Mouse (Mus musculus) MEL (cell line): ENCODE results near the gene Rfx4. TPM values are rescaled to one million over a fixed set of nuclear protein-coding genes. Genes with fewer than 3 reads are reported as not detected.

Source experiments
- DNase-seq: peaks from one replicate; pipeline ENCODE4 v3.0.0; 2011; ENCODE audit warnings: low read depth, low spot score
- H3K27ac ChIP-seq: 2 replicates; pipeline ENCODE4 v1.5.1; 2012; ENCODE audit warnings: low read depth, mild to moderate bottlenecking, control low read depth, low read length, moderate library complexity; ENCODE audit not compliant: control insufficient read depth
- H3K27me3 ChIP-seq, 2 experiments: fragments of 150-350 bp in 1 of 2; sonication (generic) in 1 of 2; 2 replicates each; pipeline ENCODE4 v1.6.1; 2012; ENCODE audit warnings: low read length in 2 of 2, mild to moderate bottlenecking in 2 of 2, improper control_type of control experiment in 1 of 2, moderate library complexity in 1 of 2; ENCODE audit not compliant: insufficient read depth in 2 of 2, control insufficient read depth in 1 of 2
- H3K36me3 ChIP-seq, 2 experiments: 2 replicates each; pipeline ENCODE4 v1.6.1; 2012 to 2014; ENCODE audit warnings: low read length in 2 of 2, improper control_type of control experiment in 1 of 2, inconsistent platforms in 1 of 2, mild to moderate bottlenecking in 1 of 2; ENCODE audit not compliant: insufficient read depth in 2 of 2, control insufficient read depth in 1 of 2
- H3K4me1 ChIP-seq, 2 experiments: fragments of 150-350 bp in 1 of 2; sonication (generic) in 1 of 2; 2 replicates each; pipeline ENCODE4 v1.6.1; 2012; ENCODE audit warnings: low read length in 2 of 2, improper control_type of control experiment in 1 of 2, mild to moderate bottlenecking in 1 of 2; ENCODE audit not compliant: insufficient read depth in 2 of 2, control insufficient read depth in 1 of 2
- H3K4me3 ChIP-seq, 2 experiments: fragments of 150-350 bp in 1 of 2; sonication (generic) in 1 of 2; 2 replicates each; pipeline ENCODE4 v1.5.1; 2012; ENCODE audit warnings: low read depth in 2 of 2, low read length in 2 of 2, mild to moderate bottlenecking in 2 of 2, moderate library complexity in 2 of 2, control low read depth in 1 of 2, improper control_type of control experiment in 1 of 2; ENCODE audit not compliant: control insufficient read depth in 1 of 2, insufficient read depth in 1 of 2
- H3K79me2 ChIP-seq: 2 replicates; pipeline ENCODE4 v1.6.1; 2012; ENCODE audit warnings: mild to moderate bottlenecking, low read length, moderate library complexity; ENCODE audit not compliant: control insufficient read depth, poor library complexity, insufficient read depth
- H3K9ac ChIP-seq: 2 replicates; pipeline ENCODE4 v1.6.1; 2012; ENCODE audit warnings: low read depth, mild to moderate bottlenecking, control low read depth, low read length, moderate library complexity; ENCODE audit not compliant: control insufficient read depth, poor library complexity, severe bottlenecking
- H3K9me3 ChIP-seq: fragments of 150-350 bp; sonication (generic); replicated peaks from 2 replicates; pipeline ENCODE4 v1.6.1; 2012; ENCODE audit warnings: mild to moderate bottlenecking, low read length, improper control_type of control experiment, moderate library complexity; ENCODE audit not compliant: insufficient read depth
- BHLHE40 ChIP-seq: IDR thresholded peaks from 2 replicates; pipeline ENCODE4 v1.6.1; 2012; ENCODE audit warnings: low read depth, mild to moderate bottlenecking, inconsistent platforms, low read length, improper control_type of control experiment, borderline replicate concordance
- CHD1 ChIP-seq: IDR thresholded peaks from 2 replicates; pipeline ENCODE4 v1.6.1; 2012; ENCODE audit warnings: low read depth, mild to moderate bottlenecking, inconsistent platforms, low read length, improper control_type of control experiment
- CTCF ChIP-seq, 3 experiments: IDR thresholded peaks in 2 of 3; conservative IDR thresholded peaks in 1 of 3; 2 replicates each; pipeline ENCODE4 v1.5.1; 2011 to 2012; ENCODE audit warnings: low read length in 3 of 3, low read depth in 2 of 3, mild to moderate bottlenecking in 2 of 3, improper control_type of control experiment in 1 of 3, inconsistent platforms in 1 of 3, mixed read lengths in 1 of 3, moderate library complexity in 1 of 3; ENCODE audit not compliant: control insufficient read depth in 1 of 3, insufficient read depth in 1 of 3, poor library complexity in 1 of 3, severe bottlenecking in 1 of 3
- E2F4 ChIP-seq: IDR thresholded peaks from 2 replicates; pipeline ENCODE4 v1.6.1; 2011; ENCODE audit warnings: low read depth, low read length, improper control_type of control experiment, borderline replicate concordance
- ELF1 ChIP-seq: IDR thresholded peaks from 2 replicates; pipeline ENCODE4 v1.6.1; 2014; ENCODE audit warnings: low read depth, mild to moderate bottlenecking, inconsistent platforms, low read length, improper control_type of control experiment, moderate library complexity
- EP300 ChIP-seq, 2 experiments: IDR thresholded peaks; 2 replicates each; pipeline ENCODE4 v1.6.1; 2011; ENCODE audit warnings: improper control_type of control experiment in 2 of 2, low read length in 2 of 2, low read depth in 1 of 2, mild to moderate bottlenecking in 1 of 2
- ETS1 ChIP-seq: IDR thresholded peaks from 2 replicates; pipeline ENCODE4 v1.6.1; 2012; ENCODE audit warnings: low read depth, mild to moderate bottlenecking, inconsistent platforms, low read length, improper control_type of control experiment, moderate library complexity
- GATA1 ChIP-seq: IDR thresholded peaks from 2 replicates; pipeline ENCODE4 v1.6.1; 2011; ENCODE audit warnings: low read depth, low read length, improper control_type of control experiment
- HCFC1 ChIP-seq: IDR thresholded peaks from 2 replicates; pipeline ENCODE4 v1.6.1; 2012; ENCODE audit warnings: low read depth, mild to moderate bottlenecking, inconsistent platforms, low read length, improper control_type of control experiment, moderate library complexity
- JUND ChIP-seq: IDR thresholded peaks from 2 replicates; pipeline ENCODE4 v1.6.1; 2011; ENCODE audit warnings: low read depth, mild to moderate bottlenecking, improper control_type of control experiment, low read length
- MAFK ChIP-seq: IDR thresholded peaks from 2 replicates; pipeline ENCODE4 v1.6.1; 2011; ENCODE audit warnings: low read depth, mild to moderate bottlenecking, low read length, improper control_type of control experiment, borderline replicate concordance
- MAZ ChIP-seq: IDR thresholded peaks from 2 replicates; pipeline ENCODE4 v1.6.1; 2012; ENCODE audit warnings: low read depth, mild to moderate bottlenecking, inconsistent platforms, low read length, improper control_type of control experiment
- MEF2A ChIP-seq: IDR thresholded peaks from 2 replicates; pipeline ENCODE4 v1.6.1; 2014; ENCODE audit warnings: low read depth, mild to moderate bottlenecking, inconsistent platforms, low read length, improper control_type of control experiment; ENCODE audit not compliant: poor library complexity, insufficient replicate concordance, severe bottlenecking; ENCODE audit errors: extremely low read depth
- MXI1 ChIP-seq: IDR thresholded peaks from 2 replicates; pipeline ENCODE4 v1.6.1; 2011; ENCODE audit warnings: mild to moderate bottlenecking, low read depth, low read length, improper control_type of control experiment
- MYB ChIP-seq: IDR thresholded peaks from 2 replicates; pipeline ENCODE4 v1.6.1; 2011; ENCODE audit warnings: mild to moderate bottlenecking, low read depth, low read length, improper control_type of control experiment
- MYC ChIP-seq: IDR thresholded peaks from 2 replicates; pipeline ENCODE4 v1.6.1; 2011; ENCODE audit warnings: low read depth, mild to moderate bottlenecking, low read length, improper control_type of control experiment, moderate library complexity
- NRF1 ChIP-seq: IDR thresholded peaks from 2 replicates; pipeline ENCODE4 v1.6.1; 2014; ENCODE audit warnings: low read depth, mild to moderate bottlenecking, inconsistent platforms, low read length, improper control_type of control experiment, moderate library complexity; ENCODE audit not compliant: poor library complexity, insufficient read depth, severe bottlenecking
- POLR2A ChIP-seq, 2 experiments: IDR thresholded peaks; 2 replicates each; pipeline ENCODE4 v1.6.1; 2011 to 2012; ENCODE audit warnings: low read length in 2 of 2, mild to moderate bottlenecking in 2 of 2, control low read depth in 1 of 2, improper control_type of control experiment in 1 of 2, low read depth in 1 of 2, moderate library complexity in 1 of 2; ENCODE audit not compliant: control insufficient read depth in 1 of 2, insufficient read depth in 1 of 2, poor library complexity in 1 of 2
- RAD21 ChIP-seq: IDR thresholded peaks from 2 replicates; pipeline ENCODE4 v1.6.1; 2011; ENCODE audit warnings: mild to moderate bottlenecking, low read depth, low read length, improper control_type of control experiment
- RCOR1 ChIP-seq: IDR thresholded peaks from 2 replicates; pipeline ENCODE4 v1.6.1; 2012; ENCODE audit warnings: low read depth, mild to moderate bottlenecking, inconsistent platforms, low read length, improper control_type of control experiment
- SIN3A ChIP-seq: IDR thresholded peaks from 2 replicates; pipeline ENCODE4 v1.6.1; 2012; ENCODE audit warnings: low read length, improper control_type of control experiment, inconsistent platforms
- TAL1 ChIP-seq: IDR thresholded peaks from 2 replicates; pipeline ENCODE4 v1.6.1; 2012; ENCODE audit warnings: mild to moderate bottlenecking, inconsistent platforms, low read length, moderate library complexity, mixed read lengths
- TCF12 ChIP-seq: IDR thresholded peaks from 2 replicates; pipeline ENCODE4 v1.6.1; 2014; ENCODE audit warnings: low read depth, mild to moderate bottlenecking, inconsistent platforms, low read length, improper control_type of control experiment, moderate library complexity
- USF2 ChIP-seq, 2 experiments: IDR thresholded peaks; 2 replicates each; pipeline ENCODE4 v1.6.1; 2011 to 2012; ENCODE audit warnings: improper control_type of control experiment in 2 of 2, low read length in 2 of 2, borderline replicate concordance in 1 of 2, inconsistent platforms in 1 of 2, low read depth in 1 of 2, mild to moderate bottlenecking in 1 of 2; ENCODE audit not compliant: insufficient read depth in 1 of 2
- ZKSCAN1 ChIP-seq: IDR thresholded peaks from 2 replicates; pipeline ENCODE4 v1.6.1; 2012; ENCODE audit warnings: low read depth, mild to moderate bottlenecking, inconsistent platforms, low read length, improper control_type of control experiment, moderate library complexity
- polyA plus RNA-seq, 2 experiments: library from polyadenylated mRNA; stranded (reverse) in 1 of 2; unstranded in 1 of 2; fragments of >175 nt in 1 of 2; fragments of >200 nt in 1 of 2; gene quantifications; 2 replicates each; pipeline versions ENCODE4 v1.2.1 to v1.2.4; 2012; ENCODE audit warnings: low replicate concordance in 2 of 2, low read depth in 1 of 2; ENCODE audit not compliant: insufficient read length in 2 of 2, insufficient read depth in 1 of 2, missing spikeins in 1 of 2
- total RNA-seq: library from RNA; depleted of rRNA; stranded (reverse); fragments of 300-350 nt; gene quantifications from 2 replicates; pipeline ENCODE4 v1.2.3, GENCODE M21; 2012

Gene Rfx4
- total and polyA plus RNA-seq, 3 experiments = not detected

DNA sequence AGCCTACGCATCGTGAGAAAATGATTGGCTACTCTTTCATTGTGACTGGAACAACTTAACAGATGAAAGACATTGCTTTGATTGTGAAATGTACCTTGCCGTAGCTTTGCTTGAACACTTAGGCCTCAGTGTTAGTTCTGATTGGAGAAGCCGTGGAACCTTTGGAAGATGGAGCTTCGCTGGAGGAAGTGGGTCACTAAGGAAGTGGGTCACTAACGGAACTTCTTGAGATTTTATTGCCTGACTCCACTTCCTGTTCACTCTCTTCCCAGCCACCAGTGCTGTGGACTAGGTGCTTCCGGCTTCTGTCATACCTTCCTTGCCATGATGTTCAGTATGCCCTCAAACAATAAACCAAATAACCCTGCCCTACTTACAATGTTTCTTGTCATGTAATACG lies 73.1 kb downstream of the Rfx4 start:
- H3K4me1 ChIP-seq = no peaks in the 10 kb centered on the region
- no peak for DNase-seq
- H3K27ac ChIP-seq = no peak overlapping the region
- no peaks in the 10 kb centered on the region for H3K36me3 ChIP-seq
- H3K4me3 ChIP-seq = no peak overlapping the region
- no peaks in the 10 kb centered on the region for H3K27me3 ChIP-seq
- no peaks in the 10 kb centered on the region for H3K79me2 ChIP-seq
- no peaks in the 10 kb centered on the region for H3K9me3 ChIP-seq
- TF ChIP-seq MAZ (no peak), RCOR1 (no peak), CHD1 (no peak), CTCF (IDR thresholded peaks at IDR 0.05 in 2 of 3, conservative IDR thresholded peaks at IDR 0.05 in 1 of 3; ENCODE audit: control insufficient read depth in 1 of 3, insufficient read depth in 1 of 3, low read depth in 2 of 3, low read length in 3 of 3, poor library complexity in 1 of 3, severe bottlenecking in 1 of 3) (no peak), MXI1 (no peak), ZKSCAN1 (no peak), HCFC1 (no peak), POLR2A (IDR thresholded peaks at IDR 0.05; ENCODE audit: control insufficient read depth in 1 of 2, insufficient read depth in 1 of 2, low read depth in 1 of 2, low read length in 2 of 2, poor library complexity in 1 of 2) (no peak), MAFK (no peak), GATA1 (no peak), MYC (no peak), ETS1 (no peak)
- H3K9ac ChIP-seq = no peak overlapping the region

DNA sequence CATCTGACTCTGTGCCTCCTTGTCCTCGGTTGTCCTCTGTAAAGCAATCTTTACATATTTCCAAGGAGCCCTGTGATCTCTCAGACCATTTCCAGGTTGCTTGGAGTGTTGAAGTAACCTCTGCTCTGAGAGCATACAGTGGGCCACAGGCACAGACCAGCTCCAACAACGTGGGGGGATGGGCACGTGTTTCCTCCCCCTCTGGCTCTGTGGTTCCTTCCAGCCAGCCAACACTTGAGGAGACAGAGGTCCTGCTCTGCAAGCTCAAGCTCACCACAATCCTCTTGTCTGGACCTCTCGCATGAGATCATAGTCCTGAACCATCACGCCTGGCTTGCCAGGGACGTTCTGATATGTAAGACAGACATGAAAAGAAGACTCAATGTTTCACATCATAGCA lies 79.7 kb downstream of the Rfx4 start:
- Histone ChIP-seq H3K36me3 (no peaks in the 10 kb centered on the region), H3K79me2 (no peaks in the 10 kb centered on the region), H3K9me3 (no peaks in the 10 kb centered on the region), H3K27me3 (0 out of 4 replicates have a peak, but pooled peaks cover 0 to 2% of the 10 kb centered on the region in 2 experiments), H3K9ac (no peak overlapping the region), H3K27ac (no peak overlapping the region), H3K4me3 (no peak overlapping the region), H3K4me1 (no peaks in the 10 kb centered on the region)
- no peak for TF ChIP-seq TAL1
- no peak for TF ChIP-seq GATA1
- TF ChIP-seq SIN3A = no peak
- TF ChIP-seq JUND = no peak
- TF ChIP-seq MYB = no peak
- TF ChIP-seq MXI1 = no peak
- TF ChIP-seq MAZ = no peak
- TF ChIP-seq RAD21 = no peak
- TF ChIP-seq NRF1 = no peak
- no peak for TF ChIP-seq CTCF (IDR thresholded peaks at IDR 0.05 in 2 of 3, conservative IDR thresholded peaks at IDR 0.05 in 1 of 3; ENCODE audit: control insufficient read depth in 1 of 3, insufficient read depth in 1 of 3, low read depth in 2 of 3, low read length in 3 of 3, poor library complexity in 1 of 3, severe bottlenecking in 1 of 3)
- no peak for TF ChIP-seq MAFK
- TF ChIP-seq MEF2A = no peak
- TF ChIP-seq ELF1 = no peak
- no peak for TF ChIP-seq BHLHE40
- no peak for TF ChIP-seq USF2 (IDR thresholded peaks at IDR 0.05; ENCODE audit: borderline replicate concordance in 1 of 2, insufficient read depth in 1 of 2, low read depth in 1 of 2, low read length in 2 of 2)
- TF ChIP-seq E2F4 = no peak
- TF ChIP-seq TCF12 = no peak
- no peak for TF ChIP-seq MYC
- TF ChIP-seq EP300 (IDR thresholded peaks at IDR 0.05; ENCODE audit: low read depth in 1 of 2, low read length in 2 of 2) = no peak
- no peak for DNase-seq
